Mouse (Mus musculus) mouse embryonic stem cell (cell line): ENCODE measurements around the gene Enpp3.
"Not testable (repeated sequence)": the region's sequence is repeated elsewhere in the genome, so short reads cannot be mapped to it uniquely, and the experiment has no call there.

Experiments used
- in situ Hi-C, 2 experiments: fragments of 300-500 bp; cut with MboI; formaldehyde crosslinking; loops; 1 replicate in 1 of 2; 3 replicates in 1 of 2; pipeline ENCODE4 v1.14.3; 2019 to 2020; ENCODE audit warnings: low sequenced_read_pairs in 2 of 2, low pct_unique_long_range_greater_than_20kb in 1 of 2, mixed read lengths in 1 of 2; ENCODE audit not compliant: unreplicated experiment in 1 of 2

The Enpp3 gene

GRCm38 (mm10) chr10:24824621-24825020, 18.0 kb downstream of the Enpp3 start:
- in situ Hi-C loops, result no loop called here

GRCm38 (mm10) chr10:24823697-24824535, 18.7 kb downstream of the Enpp3 start:
- in situ Hi-C loops, result no loop called here

GRCm38 (mm10) chr10:24823265-24823664, 19.4 kb downstream of the Enpp3 start:
- in situ Hi-C loops, result no loop called here

DNA sequence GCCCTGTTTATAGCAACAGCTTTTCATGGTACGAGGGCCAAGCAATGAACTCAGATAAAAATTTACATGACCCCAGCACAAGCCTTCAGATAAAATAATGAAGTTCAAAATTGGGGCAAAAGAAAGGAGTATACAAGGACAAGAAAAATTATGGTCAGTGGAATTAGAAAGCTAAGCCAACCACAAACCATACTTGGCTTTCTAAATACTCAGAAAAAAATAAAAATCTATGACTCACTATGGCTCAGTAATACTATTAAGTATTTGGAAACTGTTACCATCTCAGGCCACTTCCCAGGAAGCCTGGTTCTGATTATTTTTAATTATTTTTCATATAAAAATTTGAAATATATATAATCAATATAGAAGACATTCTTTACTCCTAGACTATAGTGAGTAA, 19.8 kb downstream of the Enpp3 start:
- in situ Hi-C loops, result no loop called here

GRCm38 (mm10) chr10:24821990-24822676, 20.5 kb downstream of the Enpp3 start:
- in situ Hi-C loops, result no loop called here

DNA sequence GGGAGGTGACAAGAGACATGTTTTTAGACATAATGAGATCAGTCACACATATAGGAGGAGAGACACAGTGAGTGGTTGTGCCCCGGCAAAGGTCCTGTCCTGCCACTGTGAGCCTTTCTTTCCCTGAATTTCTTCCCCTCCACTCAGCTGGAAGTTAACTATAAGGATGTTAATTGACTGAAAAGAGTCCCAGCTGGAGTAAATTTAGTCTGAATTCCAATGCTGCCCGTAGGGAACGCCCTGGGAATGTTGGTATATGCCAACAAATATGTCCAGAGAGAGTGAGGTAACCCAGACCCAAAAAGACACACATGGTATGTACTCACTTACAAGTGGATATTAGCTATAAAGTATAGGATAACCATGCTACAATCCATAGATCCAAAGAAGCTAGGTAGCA, 23.1 kb downstream of the Enpp3 start:
- in situ Hi-C loops, result no loop called here

GRCm38 (mm10) chr10:24810639-24811038, 32.0 kb downstream of the Enpp3 start:
- in situ Hi-C loops, result no loop called here

- in situ Hi-C loops, result no loop called here
These were observed 35.9 kb downstream of the Enpp3 start for GRCm38 (mm10) chr10:24806756-24807155.

DNA sequence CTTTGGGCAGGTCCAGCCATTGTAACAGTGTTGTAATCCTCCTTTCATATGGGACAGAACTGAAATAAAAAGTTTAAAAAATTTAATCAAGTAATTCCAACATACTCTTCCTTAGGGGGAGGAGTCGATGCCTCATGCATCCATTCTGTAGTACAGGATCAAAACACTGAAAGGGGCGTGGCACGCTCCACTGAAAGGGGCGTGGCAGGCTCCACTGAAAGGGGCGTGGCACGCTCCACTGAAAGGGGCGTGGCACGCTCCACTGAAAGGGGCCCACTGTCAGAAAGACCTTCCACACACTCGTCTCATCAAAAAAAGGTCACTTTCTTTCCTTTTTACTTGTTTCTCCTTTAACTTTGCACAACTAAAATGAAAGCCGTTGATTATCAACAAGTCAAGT, 36.7 kb downstream of the Enpp3 start:
- in situ Hi-C loops, result no loop called here

DNA sequence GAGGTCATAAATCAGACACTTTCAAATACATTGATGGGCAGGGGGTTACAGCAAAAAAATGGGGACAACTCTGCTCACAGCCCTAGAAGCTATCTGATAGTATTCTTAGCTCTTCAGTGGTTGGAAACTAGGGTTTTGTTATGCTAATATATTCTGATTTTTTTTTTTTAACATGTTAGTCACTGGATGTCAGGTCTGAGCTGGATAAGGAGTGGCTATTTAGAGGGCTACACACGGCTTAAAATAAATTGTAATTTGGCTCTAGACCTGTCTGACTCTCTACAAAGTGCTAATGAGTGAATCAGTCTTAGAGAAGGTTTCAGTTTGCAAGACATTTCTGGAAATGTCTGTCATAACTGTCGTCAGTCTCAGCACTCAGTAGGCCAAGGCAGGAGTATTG, 37.5 kb downstream of the Enpp3 start:
- in situ Hi-C loops, result no loop called here

DNA sequence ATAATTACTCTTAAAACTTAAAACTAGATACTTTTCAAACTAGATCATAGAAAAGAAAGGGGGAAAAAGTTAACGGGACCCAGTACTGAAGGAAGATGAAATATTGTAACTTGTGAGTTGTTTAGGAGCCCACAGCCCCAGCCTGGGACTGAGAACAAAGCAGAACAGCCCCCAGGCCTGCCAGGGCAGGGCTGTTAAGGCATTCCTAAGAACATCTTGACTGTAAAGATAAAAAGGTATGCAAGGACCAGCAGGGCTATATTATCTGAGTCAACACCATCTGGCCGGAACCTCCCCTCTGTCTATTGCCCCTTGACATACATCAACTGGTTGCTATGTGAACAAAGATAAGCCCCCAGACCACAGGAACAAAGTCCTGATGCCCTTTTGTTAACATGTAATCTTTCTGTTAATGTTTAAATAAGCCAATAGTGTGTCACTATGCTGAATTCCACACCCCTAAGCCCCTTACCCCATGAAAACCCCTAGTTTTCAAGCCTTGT, 39.8 kb downstream of the Enpp3 start:
- in situ Hi-C loops, result not testable (repeated sequence)

DNA sequence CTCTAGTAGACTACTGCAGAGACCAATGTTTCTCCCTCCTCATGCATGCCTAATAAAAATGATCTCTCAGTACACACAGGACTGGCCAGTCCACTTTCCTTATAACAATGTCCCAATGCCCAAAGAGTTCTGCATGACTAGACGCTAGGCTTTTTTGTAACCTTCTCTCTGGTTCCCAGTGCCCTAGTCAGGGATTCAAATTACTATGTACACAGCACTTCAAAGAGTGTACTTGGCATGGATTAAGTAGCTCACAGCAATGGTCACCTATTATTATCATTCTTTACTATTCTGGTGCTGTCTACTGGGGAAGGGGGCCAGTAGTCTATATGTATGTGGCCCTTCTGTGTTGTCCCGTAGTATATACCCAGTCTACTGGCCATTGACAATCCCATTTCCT, 40.8 kb downstream of the Enpp3 start:
- in situ Hi-C loops, result no loop called here

- in situ Hi-C loops, result no loop called here
These were observed 45.4 kb downstream of the Enpp3 start for GRCm38 (mm10) chr10:24797246-24797645.

DNA sequence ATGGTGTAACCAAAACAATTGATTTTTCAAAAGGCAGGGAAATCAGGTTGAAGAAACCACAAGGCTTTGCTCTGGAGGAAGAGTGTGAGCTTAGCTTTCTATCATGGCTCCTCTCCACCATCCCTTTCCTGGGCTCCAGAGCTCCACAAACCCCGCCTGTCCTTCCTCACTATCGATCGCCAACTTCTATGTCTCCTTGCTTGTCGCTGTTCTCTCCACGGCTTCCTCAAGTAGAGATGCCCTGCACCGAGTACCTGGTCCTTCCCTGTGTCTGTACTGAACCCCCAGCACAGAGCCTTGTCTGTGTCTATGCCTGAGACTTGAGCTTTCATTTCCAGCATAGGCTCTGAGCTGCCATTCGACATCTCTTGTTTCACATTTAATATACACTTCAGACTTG, 49.9 kb downstream of the Enpp3 start:
- in situ Hi-C loops, result no loop called here

DNA sequence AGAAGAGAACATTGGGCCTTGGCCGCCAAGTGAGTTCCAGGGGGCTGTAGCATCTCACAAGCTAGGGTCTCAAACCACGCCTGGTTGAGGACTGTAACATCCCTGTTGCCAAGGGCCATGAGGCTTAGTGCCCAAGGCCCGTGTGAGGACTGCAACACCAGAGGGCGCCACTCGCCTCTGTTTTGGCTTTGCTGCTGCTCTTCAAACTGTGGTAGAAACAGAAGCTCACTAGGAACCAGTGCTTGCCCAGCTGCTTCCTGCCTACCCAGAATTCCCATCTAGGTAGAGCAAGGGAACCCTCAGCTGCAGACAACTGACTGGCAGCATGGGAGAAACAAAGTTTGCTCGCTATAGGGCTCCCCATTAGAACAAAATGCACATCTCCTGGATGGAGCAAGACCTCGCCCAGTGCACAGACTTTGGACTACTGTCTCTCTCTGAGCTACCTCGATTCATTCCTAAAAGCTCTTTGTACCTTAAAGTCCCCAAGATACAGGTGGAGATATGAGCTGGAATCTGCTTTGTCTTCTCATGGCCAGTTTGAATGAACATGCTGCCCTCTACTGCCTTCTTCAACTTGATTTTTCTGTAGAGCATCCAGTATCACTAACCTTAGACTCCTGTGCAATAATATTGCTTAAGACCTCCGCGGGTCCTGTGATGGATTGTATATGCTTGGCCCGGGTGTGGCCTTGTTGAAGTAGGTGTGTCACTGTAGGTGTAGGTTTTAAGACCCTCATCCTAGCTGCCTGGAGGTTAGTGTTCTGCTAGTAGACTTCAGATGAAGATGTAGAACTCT, 52.7 kb downstream of the Enpp3 start:
- in situ Hi-C loops, result no loop called here

- in situ Hi-C loops, result no loop called here
These were observed 57.3 kb downstream of the Enpp3 start for GRCm38 (mm10) chr10:24785345-24785744.

DNA sequence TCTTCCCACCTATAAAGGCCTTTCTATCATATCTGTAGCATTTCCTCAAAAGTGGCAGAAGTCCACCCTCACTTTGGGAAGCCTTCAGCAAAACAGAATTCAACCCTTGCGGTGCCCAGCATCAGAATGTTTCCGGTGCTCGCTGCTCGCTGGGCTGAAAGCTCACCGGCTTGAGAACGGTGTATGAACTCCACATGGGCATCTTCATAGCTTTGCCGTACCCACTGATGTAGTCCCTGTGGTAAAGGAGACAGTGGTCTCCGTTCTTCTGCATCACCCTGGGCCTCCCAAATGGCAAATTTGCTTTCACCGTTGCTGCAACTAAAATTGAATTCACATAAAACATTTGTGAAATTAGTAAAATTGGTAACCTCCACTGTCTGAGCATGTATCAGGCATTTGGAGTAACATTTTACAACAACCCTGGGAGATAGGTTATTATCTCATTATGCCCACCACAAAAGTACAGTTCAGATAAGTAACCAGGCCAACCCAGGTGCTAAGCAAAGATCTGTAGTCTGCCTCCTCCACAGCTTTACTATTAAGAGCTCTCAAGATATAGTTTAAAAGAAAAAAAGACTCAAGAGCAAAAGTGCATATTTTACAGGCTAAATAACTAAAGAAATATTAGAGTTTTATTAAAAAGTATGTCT, 57.9 kb downstream of the Enpp3 start:
- in situ Hi-C loops, result no loop called here

- in situ Hi-C loops, result no loop called here
These were observed 58.7 kb downstream of the Enpp3 start for GRCm38 (mm10) chr10:24783946-24784345.

- in situ Hi-C loops, result no loop called here
These were observed 64.0 kb downstream of the Enpp3 start for GRCm38 (mm10) chr10:24778643-24779020.
